Mouse (Mus musculus): ENCODE results near the gene Myo10. TPM values are rescaled to one million over a fixed set of nuclear protein-coding genes. Genes with fewer than 3 reads are reported as not detected.

Myo10 gene
- polyA plus RNA-seq, 1 experiment, result 26.1 TPM

- 29% methylated on average over 9 of the region's 9 CpGs for WGBS
- Histone ChIP-seq H3K36me3 (ENCODE audit: control insufficient read depth, insufficient read depth, low read length) (no peaks in the 10 kb centered on the region), H3K4me1 (replicated peaks; ENCODE audit: control insufficient read depth, insufficient read depth, low read length) (no peaks in the 10 kb centered on the region), H3K27me3 (ENCODE audit: control insufficient read depth, insufficient read depth, low read length) (no peaks in the 10 kb centered on the region), H3K27ac (ENCODE audit: control insufficient read depth, insufficient read depth, low read length) (no peak overlapping the region), H3K4me3 (ENCODE audit: control insufficient read depth, insufficient read depth, low read length) (no peak overlapping the region)
- no peak for DNase-seq
- TF ChIP-seq POLR2A (IDR thresholded peaks at IDR 0.05; ENCODE audit: control insufficient read depth, extremely low read depth, insufficient read depth, low read length, poor library complexity) (no peak), CTCF (IDR thresholded peaks at IDR 0.05; ENCODE audit: borderline replicate concordance, control insufficient read depth, extremely low read depth, insufficient read depth, low read length, poor library complexity) (no peak)
Measured at GRCm38 (mm10) chr15:25731053-25731452, 108.7 kb downstream of the Myo10 start.

- Histone ChIP-seq H3K27me3 (ENCODE audit: control insufficient read depth, insufficient read depth, low read length) (no peaks in the 10 kb centered on the region), H3K4me1 (replicated peaks; ENCODE audit: control insufficient read depth, insufficient read depth, low read length) (no peaks in the 10 kb centered on the region), H3K27ac (ENCODE audit: control insufficient read depth, insufficient read depth, low read length) (no peak overlapping the region), H3K4me3 (ENCODE audit: control insufficient read depth, insufficient read depth, low read length) (no peak overlapping the region), H3K36me3 (ENCODE audit: control insufficient read depth, insufficient read depth, low read length) (no peaks in the 10 kb centered on the region)
- TF ChIP-seq POLR2A (IDR thresholded peaks at IDR 0.05; ENCODE audit: control insufficient read depth, extremely low read depth, insufficient read depth, low read length, poor library complexity), result no peak
- no peak for TF ChIP-seq CTCF (IDR thresholded peaks at IDR 0.05; ENCODE audit: borderline replicate concordance, control insufficient read depth, extremely low read depth, insufficient read depth, low read length, poor library complexity)
- DNase-seq, result peak; percentile 31
- 89% methylated on average over 8 of the region's 8 CpGs for WGBS
Measured at GRCm38 (mm10) chr15:25732758-25733428, 110.6 kb downstream of the Myo10 start.

GRCm38 (mm10) chr15:25733739-25734430 lies 111.6 kb downstream of the Myo10 start:
- 64% methylated on average over 11 of the region's 11 CpGs for WGBS
- Histone ChIP-seq H3K4me3 (ENCODE audit: control insufficient read depth, insufficient read depth, low read length) (no peak overlapping the region), H3K4me1 (replicated peaks; ENCODE audit: control insufficient read depth, insufficient read depth, low read length) (no peaks in the 10 kb centered on the region), H3K27ac (ENCODE audit: control insufficient read depth, insufficient read depth, low read length) (no peak overlapping the region), H3K27me3 (ENCODE audit: control insufficient read depth, insufficient read depth, low read length) (no peaks in the 10 kb centered on the region), H3K36me3 (ENCODE audit: control insufficient read depth, insufficient read depth, low read length) (no peaks in the 10 kb centered on the region)
- DNase-seq, result no peak
- TF ChIP-seq POLR2A (IDR thresholded peaks at IDR 0.05; ENCODE audit: control insufficient read depth, extremely low read depth, insufficient read depth, low read length, poor library complexity) (no peak), CTCF (IDR thresholded peaks at IDR 0.05; ENCODE audit: borderline replicate concordance, control insufficient read depth, extremely low read depth, insufficient read depth, low read length, poor library complexity) (no peak)

- H3K27ac ChIP-seq (ENCODE audit: control insufficient read depth, insufficient read depth, low read length), result no peak overlapping the region
- 94% methylated on average over 6 of the region's 6 CpGs for WGBS
- H3K4me1 ChIP-seq (replicated peaks; ENCODE audit: control insufficient read depth, insufficient read depth, low read length), result peaks cover 5% of the 10 kb centered on the region
- no peak overlapping the region for H3K4me3 ChIP-seq (ENCODE audit: control insufficient read depth, insufficient read depth, low read length)
- H3K36me3 ChIP-seq (ENCODE audit: control insufficient read depth, insufficient read depth, low read length), result no peaks in the 10 kb centered on the region; the same call in 1 of the 2 replicates
- no peak for DNase-seq
- no peaks in the 10 kb centered on the region for H3K27me3 ChIP-seq (ENCODE audit: control insufficient read depth, insufficient read depth, low read length)
- no peak for TF ChIP-seq CTCF (IDR thresholded peaks at IDR 0.05; ENCODE audit: borderline replicate concordance, control insufficient read depth, extremely low read depth, insufficient read depth, low read length, poor library complexity)
Measured at GRCm38 (mm10) chr15:25736531-25736930, 114.2 kb downstream of the Myo10 start.

GRCm38 (mm10) chr15:25740271-25740670 lies 117.9 kb downstream of the Myo10 start:
- peaks cover 5% of the 10 kb centered on the region for H3K36me3 ChIP-seq (ENCODE audit: control insufficient read depth, insufficient read depth, low read length)
- no peak overlapping the region for H3K4me3 ChIP-seq (ENCODE audit: control insufficient read depth, insufficient read depth, low read length)
- no peaks in the 10 kb centered on the region for H3K27me3 ChIP-seq (ENCODE audit: control insufficient read depth, insufficient read depth, low read length)
- TF ChIP-seq POLR2A (IDR thresholded peaks at IDR 0.05; ENCODE audit: control insufficient read depth, extremely low read depth, insufficient read depth, low read length, poor library complexity), result no peak
- TF ChIP-seq CTCF (IDR thresholded peaks at IDR 0.05; ENCODE audit: borderline replicate concordance, control insufficient read depth, extremely low read depth, insufficient read depth, low read length, poor library complexity), result no peak
- H3K27ac ChIP-seq (ENCODE audit: control insufficient read depth, insufficient read depth, low read length), result no peak overlapping the region
- peak; percentile 13 for DNase-seq
- H3K4me1 ChIP-seq (replicated peaks; ENCODE audit: control insufficient read depth, insufficient read depth, low read length), result peaks cover 5% of the 10 kb centered on the region
- WGBS, result 48% methylated on average over 4 of the region's 4 CpGs

- no peak overlapping the region for H3K27ac ChIP-seq (ENCODE audit: control insufficient read depth, insufficient read depth, low read length)
- H3K27me3 ChIP-seq (ENCODE audit: control insufficient read depth, insufficient read depth, low read length), result no peaks in the 10 kb centered on the region
- no peak for DNase-seq
- H3K4me3 ChIP-seq (ENCODE audit: control insufficient read depth, insufficient read depth, low read length), result no peak overlapping the region
- TF ChIP-seq POLR2A (IDR thresholded peaks at IDR 0.05; ENCODE audit: control insufficient read depth, extremely low read depth, insufficient read depth, low read length, poor library complexity), result no peak
- TF ChIP-seq CTCF (IDR thresholded peaks at IDR 0.05; ENCODE audit: borderline replicate concordance, control insufficient read depth, extremely low read depth, insufficient read depth, low read length, poor library complexity), result no peak
- peaks cover 5% of the 10 kb centered on the region for H3K4me1 ChIP-seq (replicated peaks; ENCODE audit: control insufficient read depth, insufficient read depth, low read length)
- H3K36me3 ChIP-seq (ENCODE audit: control insufficient read depth, insufficient read depth, low read length), result peaks cover 5% of the 10 kb centered on the region
- WGBS, result 95% methylated on average over 13 of the region's 13 CpGs
Measured at GRCm38 (mm10) chr15:25742196-25742595, 119.9 kb downstream of the Myo10 start.
